Mouse (Mus musculus): Measurements from ENCODE around the gene Erich2.

Gene Erich2

GRCm38 (mm10) chr2:70562011-70562491 lies 53.4 kb downstream of the Erich2 start:
- peak in 1 of 2 experiments; percentile 39 for DNase-seq (ENCODE audit: low spot score in 2 of 2)

- DNase-seq (ENCODE audit: low spot score in 2 of 2): no peak
These were observed 54.0 kb downstream of the Erich2 start for GRCm38 (mm10) chr2:70562611-70562980.

- no peak for DNase-seq (ENCODE audit: low spot score in 2 of 2)
These were observed 54.5 kb downstream of the Erich2 start for GRCm38 (mm10) chr2:70562981-70563671.

- DNase-seq (ENCODE audit: low spot score in 2 of 2): no peak
These were observed 55.4 kb downstream of the Erich2 start for GRCm38 (mm10) chr2:70563721-70564645.

GRCm38 (mm10) chr2:70564646-70565315 lies 56.2 kb downstream of the Erich2 start:
- no peak for DNase-seq (ENCODE audit: low spot score in 2 of 2)

GRCm38 (mm10) chr2:70565651-70566602 lies 57.3 kb downstream of the Erich2 start:
- DNase-seq (ENCODE audit: low spot score in 2 of 2): no peak

- no peak for DNase-seq (ENCODE audit: low spot score in 2 of 2)
These were observed 58.0 kb downstream of the Erich2 start for GRCm38 (mm10) chr2:70566603-70566981.

GRCm38 (mm10) chr2:70567071-70567681 lies 58.6 kb downstream of the Erich2 start:
- DNase-seq (ENCODE audit: low spot score in 2 of 2): peak in 1 of 2 experiments; percentile 46

GRCm38 (mm10) chr2:70567682-70568077 lies 59.1 kb downstream of the Erich2 start:
- no peak for DNase-seq (ENCODE audit: low spot score in 2 of 2)

- DNase-seq (ENCODE audit: low spot score in 2 of 2): no peak
These were observed 59.8 kb downstream of the Erich2 start for GRCm38 (mm10) chr2:70568198-70568941.

GRCm38 (mm10) chr2:70571698-70572097 lies 63.1 kb downstream of the Erich2 start:
- DNase-seq (ENCODE audit: low spot score in 2 of 2): no peak

- no peak for DNase-seq (ENCODE audit: low spot score in 2 of 2)
These were observed 63.6 kb downstream of the Erich2 start for GRCm38 (mm10) chr2:70572251-70572650.

- DNase-seq (ENCODE audit: low spot score in 2 of 2): no peak
These were observed 65.1 kb downstream of the Erich2 start for GRCm38 (mm10) chr2:70573544-70574210.

- no peak for DNase-seq (ENCODE audit: low spot score in 2 of 2)
These were observed 79.6 kb downstream of the Erich2 start for GRCm38 (mm10) chr2:70588200-70588599.
